Mouse (Mus musculus) ES-E14 (cell line): ENCODE results near the gene Ifitm5.

Source experiments
- CHD2 ChIP-seq: IDR thresholded peaks from 2 replicates; pipeline ENCODE4 v1.6.1; 2014; ENCODE audit warnings: mild to moderate bottlenecking, low read depth, low read length, inconsistent platforms
- HCFC1 ChIP-seq: IDR thresholded peaks from 2 replicates; pipeline ENCODE4 v1.6.1; 2012; ENCODE audit warnings: low read length, inconsistent platforms, borderline replicate concordance; ENCODE audit not compliant: insufficient read depth
- ZNF384 ChIP-seq: IDR thresholded peaks from 2 replicates; pipeline ENCODE4 v1.6.1; 2012; ENCODE audit warnings: low read depth, low read length, inconsistent platforms

- TF ChIP-seq HCFC1 (no peak), ZNF384 (no peak), CHD2 (no peak)
Observed at GRCm38 (mm10) chr7:140991117-140991689, 41.1 kb upstream of the Ifitm5 start.
